Comparison of ENCODE assay signal across 8 mouse cellular contexts in genomic region chr13:23554925-23555838, GRCm38 (mm10). TPM values are rescaled to one million over a fixed set of nuclear protein-coding genes. Genes with fewer than 3 reads are reported as not detected.
DNase-seq lines count a peak whose midpoint lies in the region; ATAC-seq and TF ChIP-seq lines count a peak whose summit lies in the region.

No protein-coding gene starts in this region.

- peak; percentile 71 for ATAC-seq in Patski
- ATAC-seq in hindbrain, embryonic 15.5 days (ENCODE audit: low FRiP score, low read depth): peak; percentile 79
- peak; percentile 57 for ATAC-seq in megakaryocyte progenitor cell, adult 5-6 weeks (replicated peaks; ENCODE audit: poor library complexity)

- POLR2A ChIA-PET in Patski (lab: Charles Lee): interaction anchor here (0.8 to 1.6 kb wide), 4 partner anchors 10 to 26 kb away, joined by 3 to 6 read pairs (median 4); partner anchors contain the start of genes Hist1h2ae and Hist1h4d

- H3K9ac ChIP-seq in hindbrain, embryonic 15.5 days: peak overlapping the region; percentile 63

- no peaks in the 10 kb centered on the region for H3K27me3 ChIP-seq in Patski
- H3K27me3 ChIP-seq in hindbrain, embryonic 15.5 days: no peaks in the 10 kb centered on the region

- TF ChIP-seq CTCF in Patski (IDR thresholded peaks at IDR 0.05): no peak

- intact Hi-C loops in left cerebral cortex, postnatal 14 days (cut with DNase I): no loop called here

- no peaks in the 10 kb centered on the region for H3K36me3 ChIP-seq in hindbrain, embryonic 15.5 days

- peak overlapping the region; percentile 53 for H3K4me3 ChIP-seq in hindbrain, embryonic 15.5 days

- no peaks in the 10 kb centered on the region for H3K9me3 ChIP-seq in hindbrain, embryonic 15.5 days

- CTCF ChIA-PET in Patski (lab: Charles Lee): interaction anchor here (0.7 to 1.8 kb wide), 4 partner anchors 10 to 196 kb away, joined by 3 to 6 read pairs (median 4); partner anchors contain the start of genes Hist1h1e, Hist1h2ab and Hist1h2af

- peak overlapping the region; percentile 100 for H3K4me2 ChIP-seq in hindbrain, embryonic 15.5 days

- WGBS in hindbrain, embryonic 15.5 days: under 1% methylated on average over 53 of the region's 54 CpGs

- peak overlapping the region; percentile 90 for H3K27ac ChIP-seq in hindbrain, embryonic 15.5 days (replicated peaks)

- H3K4me1 ChIP-seq in hindbrain, embryonic 15.5 days (replicated peaks): peaks cover 38% of the 10 kb centered on the region

- in situ Hi-C loops in Patski (cut with MboI; ENCODE audit: low pct_unique_long_range_greater_than_20kb): no loop called here

- no peak for DNase-seq in Patski (ENCODE audit: low read depth, low spot score)
- DNase-seq in cerebellum, postnatal 10 days: peak; percentile 75 to 78
- peak; percentile 71 to 72 for DNase-seq in frontal cortex, postnatal 14 days (ENCODE audit: low spot score in 2 of 2)
- peak; percentile 62 to 82 for DNase-seq in left cerebral cortex, postnatal 14 days (ENCODE audit: low spot score in 2 of 2)
- peak; percentile 68 for DNase-seq in right cerebral cortex, postnatal 14 days
- DNase-seq in urinary bladder, postnatal 4 days (ENCODE audit: low spot score in 2 of 2): peak; percentile 65 to 74

RNA-seq across cellular contexts. Expression of gene Hist1h1d, which starts 2.1 kb away (rescaled TPM):
- polyA plus RNA-seq in Patski (2021): 2.1 TPM
- polyA plus RNA-seq in hindbrain, embryonic 15.5 days (2015; fragmentation: Nextera tagmentation; extraction: Ambion mirVana): 0.10 and 0.12 TPM in 2 replicates
- total RNA-seq in left cerebral cortex, postnatal 14 days (2021): 1 to 10 TPM; 3.1 to 4.2 TPM
- 8.5 and 9.3 TPM in 2 replicates for total RNA-seq in megakaryocyte progenitor cell, adult 5-6 weeks (2015)
- 112 TPM in 2 replicates for total RNA-seq in megakaryocyte progenitor cell, adult 5-6 weeks (2017)

RNA-seq across cellular contexts. Expression of gene Hist1h4f, which starts 3.7 kb away (rescaled TPM):
- not detected for polyA plus RNA-seq in Patski (2021)
- polyA plus RNA-seq in hindbrain, embryonic 15.5 days (2015; fragmentation: Nextera tagmentation; extraction: Ambion mirVana): not detected in 2 replicates
- total RNA-seq in left cerebral cortex, postnatal 14 days (2021): 100 to 1,000 TPM; 150 to 165 TPM
- 61.3 and 71.9 TPM in 2 replicates for total RNA-seq in megakaryocyte progenitor cell, adult 5-6 weeks (2015)
- 1,789 and 2,180 TPM in 2 replicates for total RNA-seq in megakaryocyte progenitor cell, adult 5-6 weeks (2017)

RNA-seq across cellular contexts. Expression of gene Hist1h3e, which starts 7.0 kb away (rescaled TPM):
- polyA plus RNA-seq in Patski (2021): 0.56 TPM
- polyA plus RNA-seq in hindbrain, embryonic 15.5 days (2015; fragmentation: Nextera tagmentation; extraction: Ambion mirVana): 1.5 and 2.0 TPM in 2 replicates
- total RNA-seq in left cerebral cortex, postnatal 14 days (2021): 10 to 100 TPM; 49.1 to 57.1 TPM
- 98.5 and 110 TPM in 2 replicates for total RNA-seq in megakaryocyte progenitor cell, adult 5-6 weeks (2015)
- 286 and 398 TPM in 2 replicates for total RNA-seq in megakaryocyte progenitor cell, adult 5-6 weeks (2017)

RNA-seq across cellular contexts. Expression of gene Hist1h3f, which starts 11.3 kb away (rescaled TPM):
- 0.49 TPM for polyA plus RNA-seq in Patski (2021)
- polyA plus RNA-seq in hindbrain, embryonic 15.5 days (2015; fragmentation: Nextera tagmentation; extraction: Ambion mirVana): 0.21 and 0.62 TPM in 2 replicates
- 10 to 100 TPM; 18.7 to 21.0 TPM for total RNA-seq in left cerebral cortex, postnatal 14 days (2021)
- total RNA-seq in megakaryocyte progenitor cell, adult 5-6 weeks (2015): 40.7 and 44.7 TPM in 2 replicates
- total RNA-seq in megakaryocyte progenitor cell, adult 5-6 weeks (2017): 86.8 and 176 TPM in 2 replicates

RNA-seq across cellular contexts. Expression of gene Hist1h2bh, which starts 12.0 kb away (rescaled TPM):
- 2.1 TPM for polyA plus RNA-seq in Patski (2021)
- 0.17 and 0.19 TPM in 2 replicates for polyA plus RNA-seq in hindbrain, embryonic 15.5 days (2015; fragmentation: Nextera tagmentation; extraction: Ambion mirVana)
- total RNA-seq in left cerebral cortex, postnatal 14 days (2021): under 1 TPM; 0.91 to 0.92 TPM
- total RNA-seq in megakaryocyte progenitor cell, adult 5-6 weeks (2015): 32.4 and 33.2 TPM in 2 replicates
- 120 and 144 TPM in 2 replicates for total RNA-seq in megakaryocyte progenitor cell, adult 5-6 weeks (2017)
